Mouse (Mus musculus): Measurements from ENCODE around the gene Gm17387. TPM values are rescaled to one million over a fixed set of nuclear protein-coding genes. Genes with fewer than 3 reads are reported as not detected.
A peak's percentile ranks its signal among the peaks of the same experiment; 100 is the strongest.
"Not testable (repeated sequence)": the region's sequence is repeated elsewhere in the genome, so short reads cannot be mapped to it uniquely, and the experiment has no call there.

Gm17387 gene
- polyA plus RNA-seq, 1 experiment from 2014 or later, result not detected

DNA sequence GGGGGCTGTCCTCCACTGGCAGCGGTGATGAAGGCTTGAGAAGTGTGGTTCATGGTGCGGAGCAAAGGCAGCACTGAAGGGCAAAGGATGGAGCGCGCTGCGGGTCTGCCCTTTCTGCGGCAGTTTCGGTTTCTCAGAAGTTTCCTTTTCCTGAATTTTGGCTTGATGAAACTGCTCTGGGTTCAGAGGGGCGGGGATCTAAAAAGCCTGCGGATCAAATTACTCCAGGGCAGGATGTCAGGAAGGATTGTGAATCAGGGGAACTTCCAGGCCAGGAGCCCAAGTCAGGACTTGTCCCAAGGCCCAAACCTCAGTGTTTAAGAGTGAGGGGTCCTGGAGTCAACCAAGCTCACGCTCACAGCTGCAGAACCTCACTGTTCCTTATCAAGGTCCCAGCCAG lies 18.3 kb upstream of the Gm17387 start, which contains the start of gene Ifitm3:
TSS of gene Ifitm3 (minus strand) at position 178 of the 400 bp plus-strand sequence.
- 1% methylated on average over 10 of the region's 10 CpGs for WGBS
- Histone ChIP-seq H3K4me2 (ENCODE audit: low read length) (peak within 1 kb of the TSS; percentile 60), H3K36me3 (ENCODE audit: insufficient read depth, low read length) (no peaks in the 10 kb centered on the region), H3K4me1 (replicated peaks; ENCODE audit: insufficient read depth, low read length) (peaks cover 12% of the 10 kb centered on the region), H3K9me3 (replicated peaks; ENCODE audit: low read length) (no peaks in the 10 kb centered on the region), H3K27me3 (ENCODE audit: insufficient read depth, low read length) (no peaks in the 10 kb centered on the region), H3K4me3 (replicated peaks; ENCODE audit: low read depth, low read length) (peak within 1 kb of the TSS; percentile 50), H3K9ac (ENCODE audit: low read depth, low read length) (peak within 1 kb of the TSS; percentile 68), H3K27ac (peak within 1 kb of the TSS; percentile 87)
- DNase-seq (ENCODE audit: low spot score) (peak; percentile 94), ATAC-seq (replicated peaks; ENCODE audit: low FRiP score, low read depth) (peak; percentile 44)
- no peak for TF ChIP-seq CTCF (IDR thresholded peaks at IDR 0.05; ENCODE audit: low read depth)

GRCm38 (mm10) chr7:141011238-141011770 lies 17.6 kb upstream of the Gm17387 start:
- peak overlapping the region; percentile 68 for H3K9ac ChIP-seq (ENCODE audit: low read depth, low read length)

GRCm38 (mm10) chr7:141016707-141017697 lies 11.9 kb upstream of the Gm17387 start:
- Histone ChIP-seq H3K4me3 (replicated peaks; ENCODE audit: low read depth, low read length) (no peak overlapping the region), H3K36me3 (ENCODE audit: insufficient read depth, low read length) (no peaks in the 10 kb centered on the region), H3K9ac (ENCODE audit: low read depth, low read length) (no peak overlapping the region), H3K4me2 (ENCODE audit: low read length) (no peak overlapping the region), H3K27ac (no peak overlapping the region), H3K27me3 (ENCODE audit: insufficient read depth, low read length) (no peaks in the 10 kb centered on the region), H3K9me3 (replicated peaks; ENCODE audit: low read length) (no peaks in the 10 kb centered on the region), H3K4me1 (replicated peaks; ENCODE audit: insufficient read depth, low read length) (no peaks in the 10 kb centered on the region)
- WGBS, result 82% methylated on average over 10 of the region's 10 CpGs
- TF ChIP-seq CTCF (IDR thresholded peaks at IDR 0.05; ENCODE audit: low read depth), result peak; percentile 31; the same call in 1 of the 2 replicates
- no peak for DNase-seq (ENCODE audit: low spot score)
- ATAC-seq (replicated peaks; ENCODE audit: low FRiP score, low read depth), result no peak

More at GRCm38 (mm10) chr7:141011238-141011770, 17.6 kb upstream of the Gm17387 start:
- ATAC-seq (replicated peaks; ENCODE audit: low FRiP score, low read depth), result no peak
- Histone ChIP-seq H3K36me3 (ENCODE audit: insufficient read depth, low read length) (no peaks in the 10 kb centered on the region), H3K4me2 (ENCODE audit: low read length) (no peak overlapping the region), H3K27ac (peak overlapping the region; percentile 87), H3K4me3 (replicated peaks; ENCODE audit: low read depth, low read length) (no peak overlapping the region), H3K4me1 (replicated peaks; ENCODE audit: insufficient read depth, low read length) (peaks cover 12% of the 10 kb centered on the region), H3K9me3 (replicated peaks; ENCODE audit: low read length) (no peaks in the 10 kb centered on the region), H3K27me3 (ENCODE audit: insufficient read depth, low read length) (no peaks in the 10 kb centered on the region)
- WGBS, result 84% methylated on average over 7 of the region's 7 CpGs
- TF ChIP-seq CTCF (IDR thresholded peaks at IDR 0.05; ENCODE audit: low read depth), result no peak
- no peak for DNase-seq (ENCODE audit: low spot score)

GRCm38 (mm10) chr7:141017824-141018223 lies 11.1 kb upstream of the Gm17387 start, which contains the start of gene Ifitm6:
TSS of gene Ifitm6 (minus strand) at chr7:141017924.
- H3K4me1 ChIP-seq (replicated peaks; ENCODE audit: insufficient read depth, low read length); H3K9me3 ChIP-seq (replicated peaks; ENCODE audit: low read length); DNase-seq (ENCODE audit: low spot score); H3K36me3 ChIP-seq (ENCODE audit: insufficient read depth, low read length); H3K4me3 ChIP-seq (replicated peaks; ENCODE audit: low read depth, low read length); H3K27ac ChIP-seq; H3K4me2 ChIP-seq (ENCODE audit: low read length); H3K9ac ChIP-seq (ENCODE audit: low read depth, low read length); ATAC-seq (replicated peaks; ENCODE audit: low FRiP score, low read depth); H3K27me3 ChIP-seq (ENCODE audit: insufficient read depth, low read length): not testable (repeated sequence)
- WGBS, result 65% methylated on average over 1 of the region's 1 CpGs

- no peak for TF ChIP-seq CTCF (IDR thresholded peaks at IDR 0.05; ENCODE audit: low read depth)
- WGBS, result 92% methylated on average over 5 of the region's 5 CpGs
- Histone ChIP-seq H3K27me3 (ENCODE audit: insufficient read depth, low read length) (no peaks in the 10 kb centered on the region), H3K4me1 (replicated peaks; ENCODE audit: insufficient read depth, low read length) (no peaks in the 10 kb centered on the region), H3K9me3 (replicated peaks; ENCODE audit: low read length) (no peaks in the 10 kb centered on the region), H3K36me3 (ENCODE audit: insufficient read depth, low read length) (no peaks in the 10 kb centered on the region), H3K4me2 (ENCODE audit: low read length) (no peak overlapping the region), H3K4me3 (replicated peaks; ENCODE audit: low read depth, low read length) (no peak overlapping the region), H3K9ac (ENCODE audit: low read depth, low read length) (no peak overlapping the region), H3K27ac (no peak overlapping the region)
- ATAC-seq (replicated peaks; ENCODE audit: low FRiP score, low read depth) (no peak), DNase-seq (ENCODE audit: low spot score) (no peak)
Observed at GRCm38 (mm10) chr7:141019028-141019427, 9.9 kb upstream of the Gm17387 start.

All from kidney, postnatal 0 days (tissue).